Mouse (Mus musculus): ENCODE data around the gene Gm18596. TPM values are rescaled to one million over a fixed set of nuclear protein-coding genes. Genes with fewer than 3 reads are reported as not detected.
"Not testable (repeated sequence)": the region's sequence is repeated elsewhere in the genome, so short reads cannot be mapped to it uniquely, and the experiment has no call there.

Gm18596 gene
- total RNA-seq (2014; rRNA removed) (not detected in 2 replicates), polyA plus RNA-seq (2015; fragmentation: Nextera tagmentation; extraction: Ambion mirVana) (not detected in 2 replicates)

- not testable (repeated sequence) for DNase-seq (ENCODE audit: low spot score); ATAC-seq (ENCODE audit: low FRiP score); H3K9me3 ChIP-seq (ENCODE audit: low read length); H3K4me1 ChIP-seq (ENCODE audit: insufficient read depth, low read length); H3K9ac ChIP-seq (replicated peaks; ENCODE audit: low read length, poor library complexity, severe bottlenecking); H3K27ac ChIP-seq (ENCODE audit: low read depth, low read length); H3K4me3 ChIP-seq (ENCODE audit: low read depth, low read length); H3K27me3 ChIP-seq (ENCODE audit: insufficient read depth, low read length); H3K36me3 ChIP-seq (ENCODE audit: insufficient read depth, low read length); H3K4me2 ChIP-seq (ENCODE audit: low read depth, low read length, poor library complexity, severe bottlenecking)
- WGBS: 55% methylated on average over 4 of the region's 5 CpGs
Measured at GRCm38 (mm10) chr10:77741924-77742688, at the start of gene Gm18596. Gm18596 (minus strand) TSS chr10:77742638.

DNA sequence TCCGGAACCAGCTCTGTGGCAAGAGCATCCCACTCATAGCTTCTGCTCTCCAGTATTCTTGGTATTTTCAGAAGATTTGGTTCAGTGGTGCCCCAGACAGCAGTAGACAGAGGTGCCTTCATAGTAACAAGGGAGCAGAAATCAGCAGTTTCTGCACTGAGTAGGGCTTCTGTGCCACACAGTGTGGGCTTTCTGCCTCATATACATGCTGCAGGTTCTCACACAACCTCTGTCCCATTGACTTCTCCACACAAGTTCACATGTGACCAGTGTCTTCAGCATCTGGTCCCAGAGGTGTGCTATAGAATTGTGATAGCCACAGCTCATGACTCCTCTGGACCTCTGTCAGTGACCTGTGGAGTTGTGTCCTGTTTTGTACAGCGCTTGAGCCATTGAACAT, 46.2 kb upstream of the Gm18596 start:
- DNase-seq (ENCODE audit: low spot score): no peak
- WGBS: 88% methylated on average over 2 of the region's 2 CpGs
- no peak for TF ChIP-seq CTCF (IDR thresholded peaks at IDR 0.05)

DNA sequence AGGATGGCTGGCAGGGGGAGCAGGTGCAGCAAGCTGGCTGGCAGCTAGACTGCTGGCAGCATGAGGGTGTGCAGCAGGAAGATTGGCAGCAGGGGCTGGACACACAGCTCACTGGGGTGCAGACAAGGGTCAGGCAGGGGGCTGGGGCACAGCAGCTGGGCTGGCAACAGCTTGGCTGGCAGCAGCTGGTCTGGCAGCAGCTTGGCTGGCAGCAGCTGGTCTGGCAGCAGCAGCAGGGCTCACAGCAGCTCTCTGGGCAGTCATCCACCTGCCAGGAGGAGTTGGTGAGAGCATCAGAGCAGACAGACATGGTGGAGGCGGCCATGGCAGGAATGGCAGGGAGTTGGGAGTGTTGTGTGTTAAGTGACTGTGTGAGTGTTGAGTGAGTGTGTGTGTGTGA, 45.4 kb upstream of the Gm18596 start, which contains the start of gene Gm7137:
TSS of gene Gm7137 (minus strand) at position 325 of the 400 bp plus-strand sequence.
- H3K9me3 ChIP-seq (ENCODE audit: low read length); DNase-seq (ENCODE audit: low spot score); H3K4me1 ChIP-seq (ENCODE audit: insufficient read depth, low read length); H3K36me3 ChIP-seq (ENCODE audit: insufficient read depth, low read length); H3K4me3 ChIP-seq (ENCODE audit: low read depth, low read length); ATAC-seq (ENCODE audit: low FRiP score); H3K4me2 ChIP-seq (ENCODE audit: low read depth, low read length, poor library complexity, severe bottlenecking); H3K9ac ChIP-seq (replicated peaks; ENCODE audit: low read length, poor library complexity, severe bottlenecking); H3K27me3 ChIP-seq (ENCODE audit: insufficient read depth, low read length); H3K27ac ChIP-seq (ENCODE audit: low read depth, low read length): not testable (repeated sequence)
- 86% methylated on average over 1 of the region's 1 CpGs for WGBS

More for the DNA sequence above, 46.2 kb upstream of the Gm18596 start:
- H3K4me2 ChIP-seq (ENCODE audit: low read depth, low read length, poor library complexity, severe bottlenecking): no peak overlapping the region
- no peak overlapping the region for H3K27ac ChIP-seq (ENCODE audit: low read depth, low read length)
- no peaks in the 10 kb centered on the region for H3K4me1 ChIP-seq (ENCODE audit: insufficient read depth, low read length)
- H3K9ac ChIP-seq (replicated peaks; ENCODE audit: low read length, poor library complexity, severe bottlenecking): no peak overlapping the region
- no peak overlapping the region for H3K4me3 ChIP-seq (ENCODE audit: low read depth, low read length)
- H3K9me3 ChIP-seq (ENCODE audit: low read length): no peaks in the 10 kb centered on the region
- no peaks in the 10 kb centered on the region for H3K36me3 ChIP-seq (ENCODE audit: insufficient read depth, low read length)
- ATAC-seq (ENCODE audit: low FRiP score): no peak
- no peaks in the 10 kb centered on the region for H3K27me3 ChIP-seq (ENCODE audit: insufficient read depth, low read length)

DNA sequence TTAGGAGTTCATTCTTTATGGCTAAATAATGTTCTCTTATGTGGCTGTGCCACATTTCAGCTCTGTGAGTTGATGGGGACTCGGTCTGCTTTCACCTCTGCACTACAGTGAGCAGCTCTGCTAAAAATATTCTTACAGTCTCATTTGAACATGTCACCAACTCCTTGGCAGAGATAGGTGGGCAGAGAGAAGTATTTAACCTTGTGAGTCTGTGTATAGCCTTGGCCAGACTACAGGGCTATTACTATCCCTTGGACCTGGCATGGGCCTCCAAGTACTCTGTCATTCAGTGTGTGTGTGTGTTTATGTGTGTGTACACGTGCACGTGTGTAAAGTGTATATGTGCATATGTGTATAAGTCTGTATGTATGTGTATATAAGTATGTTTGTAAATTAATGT, 41.0 kb upstream of the Gm18596 start:
- 93% methylated on average over 1 of the region's 3 CpGs for WGBS

GRCm38 (mm10) chr10:77782442-77782841, 40.0 kb upstream of the Gm18596 start, which contains the start of gene Gm3250:
Gm3250 (minus strand) TSS chr10:77782542.
- no CpG with 5 or more reads among the region's 1 CpGs for WGBS
- not testable (repeated sequence) for DNase-seq (ENCODE audit: low spot score); H3K4me2 ChIP-seq (ENCODE audit: low read depth, low read length, poor library complexity, severe bottlenecking); H3K9ac ChIP-seq (replicated peaks; ENCODE audit: low read length, poor library complexity, severe bottlenecking); ATAC-seq (ENCODE audit: low FRiP score); H3K27me3 ChIP-seq (ENCODE audit: insufficient read depth, low read length); H3K36me3 ChIP-seq (ENCODE audit: insufficient read depth, low read length); H3K27ac ChIP-seq (ENCODE audit: low read depth, low read length); H3K9me3 ChIP-seq (ENCODE audit: low read length); H3K4me1 ChIP-seq (ENCODE audit: insufficient read depth, low read length); H3K4me3 ChIP-seq (ENCODE audit: low read depth, low read length)

More for the DNA sequence above, 41.0 kb upstream of the Gm18596 start:
- H3K27me3 ChIP-seq (ENCODE audit: insufficient read depth, low read length); H3K4me1 ChIP-seq (ENCODE audit: insufficient read depth, low read length); H3K27ac ChIP-seq (ENCODE audit: low read depth, low read length); H3K4me2 ChIP-seq (ENCODE audit: low read depth, low read length, poor library complexity, severe bottlenecking); H3K4me3 ChIP-seq (ENCODE audit: low read depth, low read length); H3K9me3 ChIP-seq (ENCODE audit: low read length); H3K9ac ChIP-seq (replicated peaks; ENCODE audit: low read length, poor library complexity, severe bottlenecking); DNase-seq (ENCODE audit: low spot score); ATAC-seq (ENCODE audit: low FRiP score); H3K36me3 ChIP-seq (ENCODE audit: insufficient read depth, low read length): not testable (repeated sequence)

GRCm38 (mm10) chr10:77776844-77777243, 34.4 kb upstream of the Gm18596 start, which contains the start of gene Gm7138:
Gm7138 (minus strand) TSS chr10:77776944.
- not testable (repeated sequence) for H3K4me3 ChIP-seq (ENCODE audit: low read depth, low read length); H3K27ac ChIP-seq (ENCODE audit: low read depth, low read length); H3K27me3 ChIP-seq (ENCODE audit: insufficient read depth, low read length); H3K9me3 ChIP-seq (ENCODE audit: low read length); H3K36me3 ChIP-seq (ENCODE audit: insufficient read depth, low read length); ATAC-seq (ENCODE audit: low FRiP score); H3K4me2 ChIP-seq (ENCODE audit: low read depth, low read length, poor library complexity, severe bottlenecking); H3K9ac ChIP-seq (replicated peaks; ENCODE audit: low read length, poor library complexity, severe bottlenecking); H3K4me1 ChIP-seq (ENCODE audit: insufficient read depth, low read length); DNase-seq (ENCODE audit: low spot score)
- 70% methylated on average over 1 of the region's 1 CpGs for WGBS

DNA sequence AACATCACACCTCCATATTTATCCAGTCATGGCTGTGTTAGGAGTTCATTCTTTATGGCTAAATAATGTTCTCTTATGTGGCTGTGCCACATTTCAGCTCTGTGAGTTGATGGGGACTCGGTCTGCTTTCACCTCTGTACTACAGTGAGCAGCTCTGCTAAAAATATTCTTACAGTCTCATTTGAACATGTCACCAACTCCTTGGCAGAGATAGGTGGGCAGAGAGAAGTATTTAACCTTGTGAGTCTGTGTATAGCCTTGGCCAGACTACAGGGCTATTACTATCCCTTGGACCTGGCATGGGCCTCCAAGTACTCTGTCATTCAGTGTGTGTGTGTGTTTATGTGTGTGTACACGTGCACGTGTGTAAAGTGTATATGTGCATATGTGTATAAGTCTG, 29.7 kb upstream of the Gm18596 start:
- H3K4me1 ChIP-seq (ENCODE audit: insufficient read depth, low read length); H3K27ac ChIP-seq (ENCODE audit: low read depth, low read length); H3K27me3 ChIP-seq (ENCODE audit: insufficient read depth, low read length); ATAC-seq (ENCODE audit: low FRiP score); H3K36me3 ChIP-seq (ENCODE audit: insufficient read depth, low read length); H3K4me2 ChIP-seq (ENCODE audit: low read depth, low read length, poor library complexity, severe bottlenecking); H3K9me3 ChIP-seq (ENCODE audit: low read length); H3K4me3 ChIP-seq (ENCODE audit: low read depth, low read length); H3K9ac ChIP-seq (replicated peaks; ENCODE audit: low read length, poor library complexity, severe bottlenecking); DNase-seq (ENCODE audit: low spot score): not testable (repeated sequence)
- 88% methylated on average over 1 of the region's 3 CpGs for WGBS

GRCm38 (mm10) chr10:77771225-77771624, 28.8 kb upstream of the Gm18596 start, which contains the start of gene Gm3238:
Gm3238 (minus strand) TSS chr10:77771325.
- not testable (repeated sequence) for H3K4me3 ChIP-seq (ENCODE audit: low read depth, low read length); H3K36me3 ChIP-seq (ENCODE audit: insufficient read depth, low read length); H3K4me1 ChIP-seq (ENCODE audit: insufficient read depth, low read length); DNase-seq (ENCODE audit: low spot score); ATAC-seq (ENCODE audit: low FRiP score); H3K4me2 ChIP-seq (ENCODE audit: low read depth, low read length, poor library complexity, severe bottlenecking); H3K27ac ChIP-seq (ENCODE audit: low read depth, low read length); H3K9me3 ChIP-seq (ENCODE audit: low read length); H3K27me3 ChIP-seq (ENCODE audit: insufficient read depth, low read length); H3K9ac ChIP-seq (replicated peaks; ENCODE audit: low read length, poor library complexity, severe bottlenecking)
- WGBS: no CpG with 5 or more reads among the region's 1 CpGs

Measured in midbrain, postnatal 0 days (tissue).